16 mouse cellular contexts compared by ENCODE assay signal in the genomic region with DNA sequence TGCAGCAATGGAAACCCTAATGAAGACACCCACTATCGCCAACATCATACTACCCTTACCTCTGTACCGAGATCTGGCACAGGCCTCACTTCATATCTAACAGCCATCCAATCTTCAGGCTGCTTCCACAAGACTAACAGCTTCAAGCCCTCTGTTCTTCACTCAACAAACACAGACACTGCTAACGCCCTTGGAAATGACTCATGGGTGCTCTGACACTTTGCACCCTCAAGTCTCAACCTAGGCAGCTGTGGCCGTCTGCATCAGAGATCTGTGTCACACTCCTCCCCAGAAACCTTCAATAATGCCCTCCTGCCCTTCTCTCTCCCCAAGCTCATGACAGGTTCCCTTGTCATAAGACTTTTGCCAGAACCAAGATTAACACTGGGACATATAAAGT.
"Had no signal": no experiment of that assay in that cellular context is flagged by ENCODE, and none has a peak within 500 bp of the region (broad histone marks: within the 10 kb centered on the region; RNA-seq: fewer than 3 reads in every experiment).

No protein-coding gene starts in this region.

- DNase-seq: liver, postnatal 0 days; lung, adult 2 months; lung, postnatal 14 days; lung, postnatal 36 days; right cerebral cortex, postnatal 14 days; spleen, adult 18-20 months; thymus, postnatal 14 days; thymus, postnatal 4 days had no signal

- H3K27ac ChIP-seq: liver, embryonic 14.5 days; lung, embryonic 15.5 days; macrophage; midbrain, embryonic 13.5 days; midbrain, embryonic 15.5 days; neural tube, embryonic 12.5 days had no signal

- H3K9me3 ChIP-seq: lung, embryonic 15.5 days; midbrain, embryonic 13.5 days; midbrain, embryonic 15.5 days; neural tube, embryonic 12.5 days had no signal

- H3K4me1 ChIP-seq: lung, embryonic 15.5 days; midbrain, embryonic 15.5 days; neural tube, embryonic 12.5 days had no signal

- H3K27me3 ChIP-seq: lung, embryonic 15.5 days; midbrain, embryonic 13.5 days; midbrain, embryonic 15.5 days; neural tube, embryonic 12.5 days had no signal

- H3K4me2 ChIP-seq: lung, embryonic 15.5 days; midbrain, embryonic 11.5 days; midbrain, embryonic 13.5 days; midbrain, embryonic 15.5 days; neural tube, embryonic 12.5 days had no signal

- H3K9ac ChIP-seq: liver, embryonic 14.5 days; liver, postnatal 0 days; lung, embryonic 15.5 days; midbrain, embryonic 13.5 days; midbrain, embryonic 15.5 days; neural tube, embryonic 12.5 days had no signal

- ATAC-seq: lung, postnatal 0 days; midbrain, embryonic 13.5 days; midbrain, embryonic 15.5 days had no signal

- H3K4me3 ChIP-seq: lung, embryonic 15.5 days; midbrain, embryonic 13.5 days; midbrain, embryonic 15.5 days; neural tube, embryonic 12.5 days had no signal
